Mouse (Mus musculus) heart, postnatal 4 days (tissue): ENCODE measurements around the gene Doxl2. TPM values are rescaled to one million over a fixed set of nuclear protein-coding genes. Genes with fewer than 3 reads are reported as not detected.

Experiments
- DNase-seq: peaks from one replicate; pipeline ENCODE4 v3.0.0; 2021
- total RNA-seq, 2 experiments: library from RNA; stranded (reverse); gene quantifications; 2 replicates each; pipeline ENCODE4 v1.2.3; 2021

The Doxl2 gene
- total RNA-seq, 2 experiments from 2014 or later: not detected

- no peak for DNase-seq
Observed at GRCm38 (mm10) chr6:49009665-49010064, 34.9 kb downstream of the Doxl2 start.

DNA sequence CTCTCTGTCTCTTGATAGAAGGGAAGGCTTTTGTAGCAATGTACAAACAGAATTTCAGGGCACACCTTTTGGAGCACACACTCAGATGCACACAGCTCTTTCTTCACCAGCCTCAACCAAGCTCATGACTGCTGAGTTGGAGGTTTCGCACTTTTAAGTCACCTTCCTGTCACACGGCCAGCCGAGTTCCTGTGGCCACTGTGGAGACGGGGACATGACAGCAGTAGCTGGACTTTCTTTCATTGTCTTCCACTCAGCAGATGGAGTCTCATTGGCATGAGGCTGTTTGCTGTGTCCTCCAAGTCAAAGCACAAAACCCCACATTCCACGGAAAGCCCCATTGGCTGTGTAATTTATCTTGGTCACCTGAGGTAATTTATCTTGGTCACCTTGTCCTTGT, 36.4 kb downstream of the Doxl2 start:
- no peak for DNase-seq

DNA sequence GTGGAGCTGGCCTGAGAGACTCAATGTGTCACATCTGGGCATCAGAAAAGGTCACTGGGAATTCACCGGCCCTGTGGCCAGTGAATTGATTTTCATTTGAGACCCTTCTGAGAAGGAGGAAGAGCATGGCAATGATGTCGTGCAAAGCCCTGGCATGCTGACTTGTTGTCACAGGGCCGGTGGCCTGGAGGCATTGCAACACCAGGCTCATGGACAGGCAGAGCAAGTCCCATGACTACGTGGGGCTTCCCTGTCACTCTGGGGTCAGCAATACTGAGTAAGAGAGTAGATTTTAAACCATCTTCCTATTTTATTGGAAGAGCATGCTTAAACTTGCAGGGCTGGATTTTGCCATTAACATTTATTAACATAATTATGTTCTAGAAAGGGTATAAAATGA, 38.3 kb downstream of the Doxl2 start:
- no peak for DNase-seq

GRCm38 (mm10) chr6:49013458-49013857, 38.7 kb downstream of the Doxl2 start:
- no peak for DNase-seq

DNA sequence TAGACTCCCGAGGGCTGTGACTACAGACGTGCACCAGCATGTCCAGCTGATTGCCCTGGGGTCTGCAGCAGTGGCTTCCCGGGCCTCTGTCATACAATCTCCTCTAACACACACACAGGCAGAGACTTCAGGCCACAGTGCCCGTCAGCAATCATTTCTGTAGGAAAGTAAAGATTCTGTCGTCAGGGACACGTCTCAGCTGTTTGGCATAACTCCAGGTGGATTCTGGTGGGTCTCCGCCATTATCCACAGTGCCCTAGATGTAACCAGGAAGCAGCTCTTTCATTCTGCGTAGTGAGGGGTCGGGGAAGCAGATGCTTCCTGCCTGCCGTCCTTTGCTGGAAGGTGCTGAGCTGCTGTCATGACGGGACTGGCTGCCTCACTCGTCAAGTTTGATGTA, 42.4 kb downstream of the Doxl2 start:
- DNase-seq: no peak

DNA sequence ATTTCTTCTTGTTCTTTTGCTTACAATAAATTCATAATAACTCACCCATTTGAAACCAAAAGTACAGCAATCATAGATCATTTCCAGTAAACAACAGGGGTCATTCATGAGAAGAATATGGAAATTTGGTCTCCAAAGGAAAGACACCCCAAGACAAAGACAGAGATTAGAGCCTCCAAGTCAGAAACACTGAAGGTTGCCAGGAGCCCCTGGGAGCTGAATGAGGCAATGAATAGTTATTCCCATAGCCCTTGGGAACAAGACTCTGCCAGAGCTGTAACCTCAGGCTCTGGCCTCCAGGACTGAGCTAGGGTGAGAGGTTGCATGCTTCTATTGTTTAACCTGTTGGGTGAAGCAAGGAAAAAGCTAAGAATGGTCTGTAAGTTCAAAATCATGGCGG, 44.6 kb downstream of the Doxl2 start:
- DNase-seq: no peak

- DNase-seq: no peak
Observed at GRCm38 (mm10) chr6:49021141-49022012, 46.6 kb downstream of the Doxl2 start.

- DNase-seq: no peak
Observed at GRCm38 (mm10) chr6:49022384-49022783, 47.6 kb downstream of the Doxl2 start.

- no peak for DNase-seq
Observed at GRCm38 (mm10) chr6:49023315-49023714, 48.6 kb downstream of the Doxl2 start.

GRCm38 (mm10) chr6:49025290-49025689, 50.5 kb downstream of the Doxl2 start:
- DNase-seq: no peak

DNA sequence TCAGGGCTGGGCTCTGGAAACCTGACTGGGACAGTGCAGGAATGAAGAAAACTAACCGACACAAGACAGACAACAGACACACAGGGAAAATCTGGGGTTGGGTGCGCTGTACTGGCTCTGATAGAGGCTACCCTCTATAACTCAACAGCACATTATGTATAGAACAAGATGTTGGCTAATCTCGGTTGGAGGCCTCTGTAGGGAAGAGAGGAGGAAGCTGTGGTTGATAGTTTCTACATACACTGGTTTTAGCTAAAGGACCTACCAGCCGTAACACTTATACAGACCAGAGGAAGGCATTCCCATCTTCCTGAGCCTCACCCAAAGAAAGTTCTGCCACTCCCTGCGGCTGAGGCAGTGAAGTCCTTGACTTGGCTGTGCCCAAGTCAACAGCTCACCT, 51.7 kb downstream of the Doxl2 start:
- no peak for DNase-seq

GRCm38 (mm10) chr6:49028019-49028418, 53.3 kb downstream of the Doxl2 start:
- DNase-seq: no peak

Other genes starting within 250 kb of the Doxl2 start
- 10 to 100 TPM; 12.9 to 19.4 TPM for gene Gimap1, start 235.9 kb upstream of the Doxl2 start, total RNA-seq
- gene Gimap5, start 228.8 kb upstream of the Doxl2 start, total RNA-seq: 10 to 100 TPM; 11.6 to 11.8 TPM
- gene Gimap3, start 204.1 kb upstream of the Doxl2 start, total RNA-seq: under 1 TPM; 0.38 to 0.54 TPM
- gene Tmem176a, start 134.0 kb upstream of the Doxl2 start, total RNA-seq: 10 to 100 TPM; 33.6 to 34.8 TPM
- 10 to 100 TPM; 90.2 to 95.6 TPM for gene Tmem176b, start 133.5 kb upstream of the Doxl2 start, total RNA-seq
- gene Aoc1, start 102.1 kb upstream of the Doxl2 start, total RNA-seq: not detected
- not detected for gene 1600015I10Rik, start 45.1 kb upstream of the Doxl2 start, total RNA-seq
- gene Svs1, start 11.9 kb downstream of the Doxl2 start, total RNA-seq: not detected
- gene Gpnmb, start 61.6 kb downstream of the Doxl2 start, total RNA-seq: under 1 TPM; 0.55 to 0.63 TPM
- 10 to 100 TPM; 33.4 to 43.2 TPM for gene Malsu1, start 98.8 kb downstream of the Doxl2 start, total RNA-seq
- 10 to 100 TPM; 17.2 to 18.5 TPM for gene Igf2bp3, start 240.0 kb downstream of the Doxl2 start, total RNA-seq